Mouse (Mus musculus): ENCODE results near the gene Chia1.
"Not testable (repeated sequence)": the region's sequence is repeated elsewhere in the genome, so short reads cannot be mapped to it uniquely, and the experiment has no call there.

Chia1 gene

GRCm38 (mm10) chr3:106112929-106113328 is at the start of gene Chia1:
Gene Chia1, plus strand, starts transcription at chr3:106113229.
- no peak for DNase-seq

GRCm38 (mm10) chr3:106067707-106068106 is 45.3 kb upstream of the Chia1 start:
- not testable (repeated sequence) for DNase-seq

GRCm38 (mm10) chr3:106070994-106071393 is 42.0 kb upstream of the Chia1 start:
- DNase-seq, result no peak

- DNase-seq, result no peak
Measured at GRCm38 (mm10) chr3:106074824-106075223, 38.2 kb upstream of the Chia1 start.

GRCm38 (mm10) chr3:106126999-106127398 is 14.0 kb downstream of the Chia1 start:
- no peak for DNase-seq

- DNase-seq, result no peak
Measured at GRCm38 (mm10) chr3:106128807-106129493, 15.9 kb downstream of the Chia1 start.

GRCm38 (mm10) chr3:106131690-106132089 is 18.7 kb downstream of the Chia1 start:
- peak; percentile 97 for DNase-seq

GRCm38 (mm10) chr3:106144081-106144480 is 31.1 kb downstream of the Chia1 start:
- no peak for DNase-seq

GRCm38 (mm10) chr3:106154413-106154812 is 41.4 kb downstream of the Chia1 start:
- no peak for DNase-seq

- no peak for DNase-seq
Measured at GRCm38 (mm10) chr3:106167464-106167863, 54.4 kb downstream of the Chia1 start, which contains the start of gene Chil3. Gene Chil3, minus strand, starts transcription at chr3:106167564.

GRCm38 (mm10) chr3:106170522-106171053 is 57.6 kb downstream of the Chia1 start:
- DNase-seq, result no peak

- DNase-seq, result no peak
Measured at GRCm38 (mm10) chr3:106171135-106171731, 58.2 kb downstream of the Chia1 start.

- not testable (repeated sequence) for DNase-seq
Measured at GRCm38 (mm10) chr3:106172506-106172905, 59.5 kb downstream of the Chia1 start.

- not testable (repeated sequence) for DNase-seq
Measured at GRCm38 (mm10) chr3:106174971-106175370, 61.9 kb downstream of the Chia1 start.

- DNase-seq, result no peak
Measured at GRCm38 (mm10) chr3:106177509-106178189, 64.6 kb downstream of the Chia1 start.
